Mouse (Mus musculus): ENCODE measurements around the gene Lrif1.

DNA sequence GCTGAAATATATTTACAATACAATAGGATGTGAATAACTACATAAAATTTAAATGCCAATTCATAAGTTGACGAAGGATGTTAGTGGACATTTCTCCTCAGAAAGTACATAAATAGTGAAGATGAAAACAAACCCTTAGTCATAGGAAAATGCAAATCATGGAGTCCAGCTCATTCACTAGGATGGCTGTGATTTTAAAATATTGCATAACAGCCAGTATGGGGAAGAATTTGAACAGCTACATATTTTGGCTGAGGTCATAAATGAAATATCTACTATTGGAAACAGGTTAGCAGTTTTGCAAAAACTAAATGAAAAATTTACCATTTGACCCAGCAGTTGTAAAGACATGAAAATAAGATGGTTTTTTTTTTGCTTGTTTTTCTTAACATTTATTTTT, 594 bp downstream of the Lrif1 start:
- TF ChIP-seq POLR2A (IDR thresholded peaks at IDR 0.05; ENCODE audit: extremely low read depth, insufficient read depth, low read length) (no peak), CTCF (IDR thresholded peaks at IDR 0.05; ENCODE audit: low read depth, low read length) (no peak)

Measured in liver, adult 2 months (tissue).